Mouse (Mus musculus) frontal cortex, postnatal 25 days (tissue): ENCODE measurements around the gene Olfr600.
"Not testable (repeated sequence)": the region's sequence is repeated elsewhere in the genome, so short reads cannot be mapped to it uniquely, and the experiment has no call there.

ENCODE experiments used
- DNase-seq, 2 experiments: peaks; one replicate each; pipeline ENCODE4 v3.0.0; 2022; ENCODE audit warnings: low spot score in 2 of 2

The Olfr600 gene

DNA sequence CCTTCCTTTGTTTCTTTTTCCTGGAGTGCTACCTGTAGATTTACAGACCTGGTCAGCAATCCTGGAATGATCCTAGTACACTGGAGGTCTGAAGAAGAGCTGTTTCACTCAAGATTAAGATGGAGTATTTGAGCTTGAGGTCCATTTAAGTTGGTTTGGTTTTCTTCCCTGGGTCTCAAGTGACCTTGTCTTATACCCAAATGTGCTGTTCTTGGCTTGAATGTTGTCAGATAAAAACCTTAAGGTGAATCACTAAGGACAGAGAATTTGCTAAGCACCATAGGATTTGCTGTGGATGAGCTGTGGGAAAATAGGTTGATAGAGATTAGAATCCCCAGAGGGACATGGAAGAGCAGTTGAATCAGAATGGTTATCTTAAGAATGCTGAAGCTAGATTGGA, at the start of gene Olfr600:
Gene Olfr600, minus strand, starts transcription at position 101 of the 400 bp plus-strand sequence.
- no peak for DNase-seq

DNA sequence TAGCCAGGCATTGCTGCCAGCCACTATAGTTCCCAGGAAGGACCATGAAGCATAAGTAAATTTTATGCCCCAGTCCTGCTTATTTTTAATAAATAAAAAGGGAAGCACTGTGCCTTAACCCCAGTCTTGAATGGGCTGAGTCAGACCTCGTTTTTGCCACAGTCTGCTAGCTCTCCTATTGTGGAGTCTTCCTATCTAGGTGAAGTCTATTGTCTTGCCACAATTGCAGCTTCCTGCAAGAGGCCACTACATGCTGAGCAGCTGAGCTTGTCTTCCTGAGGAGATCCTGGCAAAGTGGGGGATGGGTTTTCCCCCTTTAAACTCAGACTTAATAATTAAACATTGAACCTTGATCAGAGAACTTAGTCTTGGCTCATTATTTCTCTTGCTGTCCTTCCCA, 49.5 kb upstream of the Olfr600 start:
- no peak for DNase-seq

DNA sequence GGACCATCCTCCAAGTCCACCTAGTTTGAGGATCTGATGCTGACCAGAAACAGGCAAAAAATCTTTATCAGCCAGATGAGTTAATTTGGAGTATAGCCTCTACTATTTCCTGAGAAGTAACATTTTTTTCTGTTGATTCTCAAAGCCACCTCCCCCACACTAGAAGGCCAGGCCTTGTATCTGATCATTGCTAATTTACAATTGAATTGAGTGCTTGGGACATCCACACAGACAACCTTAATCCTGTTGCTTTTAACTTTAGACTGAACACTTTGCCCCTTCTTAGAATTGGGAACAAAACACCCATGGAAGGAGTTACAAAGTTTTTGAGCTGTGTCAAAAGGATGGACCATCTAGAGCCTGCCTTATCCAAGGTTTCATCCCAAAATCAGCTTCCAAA, 48.3 kb upstream of the Olfr600 start:
- no peak for DNase-seq

DNA sequence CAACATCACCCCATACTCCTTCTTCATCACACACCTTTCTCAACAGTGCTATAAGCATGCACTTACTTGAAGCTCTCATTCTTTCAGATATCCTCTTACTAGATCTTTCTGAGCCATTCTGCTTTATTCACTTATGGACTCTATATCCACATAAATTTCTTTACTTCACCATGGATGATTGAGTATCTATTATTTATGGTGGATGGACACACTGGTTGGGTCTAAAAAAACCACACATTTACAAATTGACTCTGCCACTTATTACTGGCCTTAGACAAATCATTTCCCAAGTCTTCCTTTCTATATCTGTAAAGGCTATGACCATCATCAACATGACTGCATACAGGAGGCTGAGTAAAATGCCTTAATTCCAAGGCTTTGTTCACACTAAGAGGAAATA, 36.6 kb upstream of the Olfr600 start, which contains the start of gene Olfr603:
Gene Olfr603, minus strand, starts transcription at position 101 of the 400 bp plus-strand sequence.
- DNase-seq, result no peak

DNA sequence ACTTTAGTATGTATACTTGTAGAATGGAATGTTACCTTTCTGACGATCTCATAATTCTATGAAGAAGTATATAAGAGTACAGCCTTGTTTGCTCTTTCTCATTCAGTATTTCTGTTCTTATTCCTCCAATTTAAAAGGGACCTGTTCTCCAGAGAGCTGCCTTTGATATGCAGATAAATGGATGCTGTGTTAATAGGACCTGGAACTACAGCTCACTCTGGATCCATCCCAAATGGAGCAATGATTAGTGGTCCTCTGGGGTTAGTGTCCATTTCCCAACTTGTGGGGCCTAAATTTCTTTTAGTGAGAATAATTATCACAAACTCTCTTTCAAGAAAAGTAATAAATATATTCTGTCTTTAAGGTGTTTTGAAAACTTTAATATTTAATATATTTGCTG, 13.1 kb upstream of the Olfr600 start, which contains the start of gene Olfr601:
Gene Olfr601, minus strand, starts transcription at position 101 of the 400 bp plus-strand sequence.
- no peak for DNase-seq

DNA sequence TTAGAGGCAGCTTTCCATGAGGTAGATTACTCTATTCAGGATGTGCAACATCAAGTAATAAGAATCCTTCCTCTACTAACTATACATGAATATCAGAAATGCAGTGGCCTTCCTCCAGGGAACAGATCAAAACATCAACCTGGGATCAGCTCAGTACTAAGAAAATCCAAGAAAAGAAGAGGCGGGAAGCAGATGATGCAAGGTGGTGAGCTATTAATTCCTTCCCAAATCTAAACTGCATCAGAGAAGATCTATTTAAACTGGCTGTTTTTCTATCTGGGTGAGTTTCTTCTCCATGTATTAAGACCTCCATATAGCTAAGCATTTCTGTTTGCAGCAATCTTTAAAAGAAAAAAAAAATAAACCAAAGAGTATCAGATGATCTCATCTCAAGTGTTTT, 13.9 kb downstream of the Olfr600 start, which contains the start of gene Olfr599:
Gene Olfr599, plus strand, starts transcription at position 301 of the 400 bp plus-strand sequence.
- DNase-seq, result no peak

DNA sequence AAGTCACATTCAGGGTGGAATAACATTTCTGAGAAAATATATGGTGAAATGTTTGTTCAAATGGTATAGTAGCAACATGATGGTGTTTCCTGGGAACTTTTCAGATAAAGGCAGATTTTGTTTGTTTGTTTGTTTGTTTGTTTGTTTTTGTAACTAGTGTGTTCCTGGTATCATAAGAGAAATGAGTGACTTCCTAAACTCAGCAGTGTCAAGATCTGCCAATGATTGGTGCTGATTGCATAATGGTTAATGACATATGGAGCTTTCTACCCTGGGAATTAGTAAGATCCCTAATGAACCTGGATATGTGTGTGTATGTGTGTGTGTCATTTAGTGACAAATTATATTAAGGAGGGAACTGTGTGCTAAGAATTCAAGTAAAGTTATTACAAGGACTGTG, 26.2 kb downstream of the Olfr600 start, which contains the start of gene Olfr598:
Gene Olfr598, plus strand, starts transcription at position 301 of the 400 bp plus-strand sequence.
- no peak for DNase-seq

DNA sequence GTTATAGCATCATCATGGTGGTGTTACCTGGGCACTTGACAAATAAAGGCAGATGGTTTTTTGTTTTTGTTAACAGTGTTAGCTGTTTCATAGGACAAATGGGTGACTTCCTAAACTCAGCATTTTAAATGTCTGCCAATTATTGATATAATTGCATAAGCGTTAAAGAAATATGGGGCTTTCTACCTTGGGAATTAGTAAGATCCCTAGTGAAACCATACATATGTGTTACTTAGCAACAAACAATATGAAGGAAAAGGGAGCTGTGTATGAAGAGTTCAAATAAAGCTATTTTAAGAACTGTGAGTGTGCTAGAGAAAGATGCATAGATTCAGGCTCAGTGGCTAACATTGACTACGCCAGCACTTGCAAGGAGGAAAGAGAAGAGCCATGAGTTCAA, 33.5 kb downstream of the Olfr600 start, which contains the start of gene Olfr597:
Gene Olfr597, plus strand, starts transcription at position 301 of the 400 bp plus-strand sequence.
- DNase-seq, result not testable (repeated sequence)

DNA sequence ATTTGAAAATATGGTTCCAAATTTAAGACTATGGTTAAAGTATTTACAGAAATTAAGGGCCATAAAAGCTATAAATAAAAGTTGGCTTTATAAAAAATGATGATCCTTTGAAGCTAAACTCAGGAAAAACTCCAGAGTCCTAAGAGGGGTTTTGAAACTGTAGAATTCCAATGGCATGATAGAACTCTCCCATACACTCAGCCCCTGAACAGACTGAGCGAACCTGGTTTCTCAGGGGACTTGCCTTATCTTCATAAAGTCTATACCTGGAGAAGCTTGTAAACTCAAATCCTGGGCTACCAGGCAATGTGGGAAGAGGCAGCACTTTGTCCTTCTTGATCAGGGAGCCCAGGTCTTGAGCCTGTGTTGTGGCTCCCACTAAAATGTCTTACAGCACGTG, 44.1 kb downstream of the Olfr600 start, which contains the start of gene Olfr596:
Gene Olfr596, plus strand, starts transcription at position 301 of the 400 bp plus-strand sequence.
- DNase-seq, result not testable (repeated sequence)
